Mouse (Mus musculus): ENCODE data around the gene Copa. TPM values are rescaled to one million over a fixed set of nuclear protein-coding genes. Genes with fewer than 3 reads are reported as not detected.

The Copa gene
- polyA plus RNA-seq, 1 experiment = 53.9 TPM

- DNase-seq = no peak
- no peak overlapping the region for H3K27ac ChIP-seq (ENCODE audit: control insufficient read depth, insufficient read depth, low read length)
- 95% methylated on average over 3 of the region's 3 CpGs for WGBS
- H3K36me3 ChIP-seq (ENCODE audit: control insufficient read depth, insufficient read depth, low read length) = no peaks in the 10 kb centered on the region
- TF ChIP-seq CTCF (IDR thresholded peaks at IDR 0.05; ENCODE audit: borderline replicate concordance, control insufficient read depth, extremely low read depth, insufficient read depth, low read length, poor library complexity) (no peak), POLR2A (IDR thresholded peaks at IDR 0.05; ENCODE audit: control insufficient read depth, extremely low read depth, insufficient read depth, low read length, poor library complexity) (no peak)
- no peaks in the 10 kb centered on the region for H3K27me3 ChIP-seq (ENCODE audit: control insufficient read depth, insufficient read depth, low read length)
- H3K4me3 ChIP-seq (ENCODE audit: control insufficient read depth, insufficient read depth, low read length) = no peak overlapping the region
- no peaks in the 10 kb centered on the region for H3K4me1 ChIP-seq (replicated peaks; ENCODE audit: control insufficient read depth, insufficient read depth, low read length)
Measured at GRCm38 (mm10) chr1:172141529-172141928, 59.2 kb downstream of the Copa start.

GRCm38 (mm10) chr1:172143570-172143969 is 61.2 kb downstream of the Copa start:
- no peaks in the 10 kb centered on the region for H3K36me3 ChIP-seq (ENCODE audit: control insufficient read depth, insufficient read depth, low read length)
- DNase-seq = peak; percentile 79
- H3K4me3 ChIP-seq (ENCODE audit: control insufficient read depth, insufficient read depth, low read length) = no peak overlapping the region
- H3K27ac ChIP-seq (ENCODE audit: control insufficient read depth, insufficient read depth, low read length) = no peak overlapping the region
- H3K4me1 ChIP-seq (replicated peaks; ENCODE audit: control insufficient read depth, insufficient read depth, low read length) = peaks cover 4% of the 10 kb centered on the region; the same call in 1 of the 2 replicates
- TF ChIP-seq POLR2A (IDR thresholded peaks at IDR 0.05; ENCODE audit: control insufficient read depth, extremely low read depth, insufficient read depth, low read length, poor library complexity) = no peak
- TF ChIP-seq CTCF (IDR thresholded peaks at IDR 0.05; ENCODE audit: borderline replicate concordance, control insufficient read depth, extremely low read depth, insufficient read depth, low read length, poor library complexity) = no peak
- 3% methylated on average over 1 of the region's 1 CpGs for WGBS
- H3K27me3 ChIP-seq (ENCODE audit: control insufficient read depth, insufficient read depth, low read length) = no peaks in the 10 kb centered on the region

GRCm38 (mm10) chr1:172147835-172148278 is 65.5 kb downstream of the Copa start, which contains the start of gene Dcaf8:
Gene Dcaf8, plus strand, starts transcription at chr1:172148084.
- under 1% methylated on average over 42 of the region's 42 CpGs for WGBS
- H3K4me3 ChIP-seq (ENCODE audit: control insufficient read depth, insufficient read depth, low read length) = peak within 1 kb of the TSS; percentile 82
- TF ChIP-seq CTCF (IDR thresholded peaks at IDR 0.05; ENCODE audit: borderline replicate concordance, control insufficient read depth, extremely low read depth, insufficient read depth, low read length, poor library complexity) (peak; percentile 57; the same call in 1 of the 2 replicates), POLR2A (IDR thresholded peaks at IDR 0.05; ENCODE audit: control insufficient read depth, extremely low read depth, insufficient read depth, low read length, poor library complexity) (peak; percentile 98)
- peak; percentile 99 for DNase-seq
- peaks cover 6% of the 10 kb centered on the region; the same call in 1 of the 2 replicates for H3K36me3 ChIP-seq (ENCODE audit: control insufficient read depth, insufficient read depth, low read length)
- peak within 1 kb of the TSS; percentile 87 for H3K27ac ChIP-seq (ENCODE audit: control insufficient read depth, insufficient read depth, low read length)
- H3K4me1 ChIP-seq (replicated peaks; ENCODE audit: control insufficient read depth, insufficient read depth, low read length) = peaks cover 4% of the 10 kb centered on the region; the same call in 1 of the 2 replicates
- no peaks in the 10 kb centered on the region for H3K27me3 ChIP-seq (ENCODE audit: control insufficient read depth, insufficient read depth, low read length)

- Histone ChIP-seq H3K36me3 (ENCODE audit: control insufficient read depth, insufficient read depth, low read length) (peaks cover 10% of the 10 kb centered on the region), H3K4me3 (ENCODE audit: control insufficient read depth, insufficient read depth, low read length) (peak overlapping the region; percentile 82), H3K4me1 (replicated peaks; ENCODE audit: control insufficient read depth, insufficient read depth, low read length) (peaks cover 4% of the 10 kb centered on the region; the same call in 1 of the 2 replicates), H3K27ac (ENCODE audit: control insufficient read depth, insufficient read depth, low read length) (peak overlapping the region; percentile 51), H3K27me3 (ENCODE audit: control insufficient read depth, insufficient read depth, low read length) (no peaks in the 10 kb centered on the region)
- TF ChIP-seq CTCF (IDR thresholded peaks at IDR 0.05; ENCODE audit: borderline replicate concordance, control insufficient read depth, extremely low read depth, insufficient read depth, low read length, poor library complexity) (no peak), POLR2A (IDR thresholded peaks at IDR 0.05; ENCODE audit: control insufficient read depth, extremely low read depth, insufficient read depth, low read length, poor library complexity) (no peak)
- WGBS = under 1% methylated on average over 40 of the region's 40 CpGs
- no peak for DNase-seq
Measured at GRCm38 (mm10) chr1:172148279-172148954, 66.1 kb downstream of the Copa start.

- peak overlapping the region; percentile 82 for H3K4me3 ChIP-seq (ENCODE audit: control insufficient read depth, insufficient read depth, low read length)
- peaks cover 4% of the 10 kb centered on the region; the same call in 1 of the 2 replicates for H3K4me1 ChIP-seq (replicated peaks; ENCODE audit: control insufficient read depth, insufficient read depth, low read length)
- TF ChIP-seq POLR2A (IDR thresholded peaks at IDR 0.05; ENCODE audit: control insufficient read depth, extremely low read depth, insufficient read depth, low read length, poor library complexity) (no peak), CTCF (IDR thresholded peaks at IDR 0.05; ENCODE audit: borderline replicate concordance, control insufficient read depth, extremely low read depth, insufficient read depth, low read length, poor library complexity) (no peak)
- peak; percentile 23 for DNase-seq
- peak overlapping the region; percentile 51 for H3K27ac ChIP-seq (ENCODE audit: control insufficient read depth, insufficient read depth, low read length)
- no peaks in the 10 kb centered on the region for H3K27me3 ChIP-seq (ENCODE audit: control insufficient read depth, insufficient read depth, low read length)
- 2% methylated on average over 19 of the region's 19 CpGs for WGBS
- H3K36me3 ChIP-seq (ENCODE audit: control insufficient read depth, insufficient read depth, low read length) = peaks cover 17% of the 10 kb centered on the region
Measured at GRCm38 (mm10) chr1:172148955-172149815, 66.9 kb downstream of the Copa start.

- no peak overlapping the region for H3K4me3 ChIP-seq (ENCODE audit: control insufficient read depth, insufficient read depth, low read length)
- H3K36me3 ChIP-seq (ENCODE audit: control insufficient read depth, insufficient read depth, low read length) = peaks cover 17% of the 10 kb centered on the region
- TF ChIP-seq POLR2A (IDR thresholded peaks at IDR 0.05; ENCODE audit: control insufficient read depth, extremely low read depth, insufficient read depth, low read length, poor library complexity) = no peak
- TF ChIP-seq CTCF (IDR thresholded peaks at IDR 0.05; ENCODE audit: borderline replicate concordance, control insufficient read depth, extremely low read depth, insufficient read depth, low read length, poor library complexity) = no peak
- H3K4me1 ChIP-seq (replicated peaks; ENCODE audit: control insufficient read depth, insufficient read depth, low read length) = no peaks in the 10 kb centered on the region
- WGBS = 85% methylated on average over 3 of the region's 3 CpGs
- H3K27me3 ChIP-seq (ENCODE audit: control insufficient read depth, insufficient read depth, low read length) = no peaks in the 10 kb centered on the region
- no peak overlapping the region for H3K27ac ChIP-seq (ENCODE audit: control insufficient read depth, insufficient read depth, low read length)
- no peak for DNase-seq
Measured at GRCm38 (mm10) chr1:172154536-172154935, 72.2 kb downstream of the Copa start.
